Mouse (Mus musculus) granulocyte monocyte progenitor cell, adult 5-6 weeks (primary cell): ENCODE measurements around the gene Pkd1l1. TPM values are rescaled to one million over a fixed set of nuclear protein-coding genes. Genes with fewer than 3 reads are reported as not detected.

Source experiments
- ATAC-seq: replicated peaks from 2 replicates; pipeline ENCODE4 v1.8.0; 2016; ENCODE audit warnings: mild to moderate bottlenecking, moderate TSS enrichment, inconsistent platforms; ENCODE audit not compliant: poor library complexity, severe bottlenecking
- total RNA-seq, 2 experiments: library from RNA; stranded (forward) in 1 of 2; stranded (reverse) in 1 of 2; fragments of 200-712, 200-1000 nt in 1 of 2; fragments of >200 nt in 1 of 2; fragmentation: Nextera tagmentation in 1 of 2; gene quantifications; 2 replicates each; pipeline ENCODE4 v1.2.3; 2014 to 2017

The Pkd1l1 gene
- total RNA-seq (2014; fragmentation: Nextera tagmentation) (0.11 TPM in 1 of 2 replicates, not detected in the other), total RNA-seq (2017) (not detected in 2 replicates)

GRCm38 (mm10) chr11:8973166-8973565 lies at the start of gene Pkd1l1:
TSS of gene Pkd1l1 (minus strand) at chr11:8973266.
- ATAC-seq, result no peak

- no peak for ATAC-seq
Observed at GRCm38 (mm10) chr11:9020207-9020606, 47.1 kb upstream of the Pkd1l1 start.

- no peak for ATAC-seq
Observed at GRCm38 (mm10) chr11:9018491-9019267, 45.6 kb upstream of the Pkd1l1 start.

GRCm38 (mm10) chr11:9014740-9015139 lies 41.7 kb upstream of the Pkd1l1 start:
- ATAC-seq, result no peak

GRCm38 (mm10) chr11:9011348-9011747 lies 38.3 kb upstream of the Pkd1l1 start:
- peak; percentile 10; the same call in 1 of the 2 replicates for ATAC-seq

GRCm38 (mm10) chr11:9010853-9011339 lies 37.8 kb upstream of the Pkd1l1 start, which contains the start of gene Hus1:
TSS of gene Hus1 (minus strand) at chr11:9011191.
- peak; percentile 97 for ATAC-seq

- peak; percentile 38 for ATAC-seq
Observed at GRCm38 (mm10) chr11:9010416-9010815, 37.4 kb upstream of the Pkd1l1 start.

- no peak for ATAC-seq
Observed at GRCm38 (mm10) chr11:9008761-9009160, 35.7 kb upstream of the Pkd1l1 start.

GRCm38 (mm10) chr11:8988084-8988483 lies 15.0 kb upstream of the Pkd1l1 start:
- no peak for ATAC-seq

GRCm38 (mm10) chr11:8986058-8986457 lies 13.0 kb upstream of the Pkd1l1 start:
- no peak for ATAC-seq

- ATAC-seq, result peak; percentile 88
Observed at GRCm38 (mm10) chr11:8983237-8983861, 10.3 kb upstream of the Pkd1l1 start.

- peak; percentile 68 for ATAC-seq
Observed at GRCm38 (mm10) chr11:8978154-8978553, 5.1 kb upstream of the Pkd1l1 start.

- no peak for ATAC-seq
Observed at GRCm38 (mm10) chr11:8972093-8972492, 973 bp downstream of the Pkd1l1 start.

- no peak for ATAC-seq
Observed at GRCm38 (mm10) chr11:8970509-8970908, 2.6 kb downstream of the Pkd1l1 start.

- ATAC-seq, result no peak
Observed at GRCm38 (mm10) chr11:8968094-8968493, 5.0 kb downstream of the Pkd1l1 start.

- no peak for ATAC-seq
Observed at GRCm38 (mm10) chr11:8958572-8958971, 14.5 kb downstream of the Pkd1l1 start.

GRCm38 (mm10) chr11:8958108-8958507 lies 15.0 kb downstream of the Pkd1l1 start:
- ATAC-seq, result no peak

GRCm38 (mm10) chr11:8957023-8957422 lies 16.0 kb downstream of the Pkd1l1 start:
- peak; percentile 69 for ATAC-seq

- peak; percentile 67 for ATAC-seq
Observed at GRCm38 (mm10) chr11:8955678-8956077, 17.4 kb downstream of the Pkd1l1 start.

- ATAC-seq, result no peak
Observed at GRCm38 (mm10) chr11:8949765-8950430, 23.2 kb downstream of the Pkd1l1 start.

GRCm38 (mm10) chr11:8948871-8949270 lies 24.2 kb downstream of the Pkd1l1 start:
- ATAC-seq, result no peak
